Mouse (Mus musculus): ENCODE measurements around the gene BC034090. TPM values are rescaled to one million over a fixed set of nuclear protein-coding genes. Genes with fewer than 3 reads are reported as not detected.
"Not testable (repeated sequence)": the region's sequence is repeated elsewhere in the genome, so short reads cannot be mapped to it uniquely, and the experiment has no call there.

Gene BC034090
- polyA plus RNA-seq, 1 experiment, result 7.5 TPM

DNA sequence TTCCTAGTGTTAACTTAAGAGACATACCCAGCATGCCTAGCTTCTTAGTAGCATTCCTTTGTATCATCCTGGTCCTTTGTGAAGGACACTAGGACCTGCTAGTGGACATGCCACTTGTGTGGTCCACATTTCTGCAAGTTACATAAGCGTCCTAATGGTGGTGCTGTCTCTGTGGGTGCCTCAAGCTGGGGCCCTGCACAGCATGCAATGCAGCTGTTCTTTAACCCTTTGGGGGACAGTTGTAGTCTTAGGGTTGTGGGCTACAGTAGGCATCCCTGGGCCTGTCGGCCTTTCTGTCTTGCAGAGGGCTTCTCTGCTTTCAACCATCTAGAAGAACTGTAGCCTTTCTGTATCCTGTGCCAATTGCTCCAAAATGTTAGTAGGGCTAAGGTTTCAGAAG lies 43.3 kb downstream of the BC034090 start:
- H3K27ac ChIP-seq (replicated peaks; ENCODE audit: low read depth, low read length), result no peak overlapping the region
- peaks cover 15% of the 10 kb centered on the region for H3K4me1 ChIP-seq (ENCODE audit: control insufficient read depth, insufficient read depth, insufficient read length, low read length)
- H3K4me3 ChIP-seq (ENCODE audit: insufficient read depth, low read depth, low read length), result no peak overlapping the region

- Histone ChIP-seq H3K4me3 (ENCODE audit: insufficient read depth, low read depth, low read length) (no peak overlapping the region), H3K4me1 (ENCODE audit: control insufficient read depth, insufficient read depth, insufficient read length, low read length) (peaks cover 15% of the 10 kb centered on the region), H3K27ac (replicated peaks; ENCODE audit: low read depth, low read length) (no peak overlapping the region)
These were observed 44.7 kb downstream of the BC034090 start for GRCm38 (mm10) chr1:155199522-155199921.

DNA sequence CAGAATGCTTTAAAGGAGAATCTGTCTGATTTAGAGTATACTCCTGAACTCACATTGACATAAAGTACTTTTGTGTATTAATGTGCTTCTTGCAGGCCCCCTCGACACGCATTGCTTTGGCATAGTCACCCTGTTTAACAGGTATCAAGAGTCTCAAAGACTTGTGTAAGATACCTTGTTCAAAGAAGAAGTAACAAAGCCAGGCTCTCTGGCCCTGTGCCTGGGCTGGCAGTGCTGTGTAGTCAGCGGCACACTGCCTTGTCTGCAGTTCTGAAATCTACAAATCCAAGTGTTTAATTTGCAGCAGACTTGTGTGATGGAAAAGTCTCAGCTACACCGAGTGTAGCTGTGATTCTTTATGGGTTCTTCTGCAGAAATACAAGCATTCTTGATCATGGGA lies 47.6 kb downstream of the BC034090 start:
- peaks cover 5% of the 10 kb centered on the region for H3K4me1 ChIP-seq (ENCODE audit: control insufficient read depth, insufficient read depth, insufficient read length, low read length)
- no peak overlapping the region for H3K27ac ChIP-seq (replicated peaks; ENCODE audit: low read depth, low read length)
- H3K4me3 ChIP-seq (ENCODE audit: insufficient read depth, low read depth, low read length), result no peak overlapping the region

DNA sequence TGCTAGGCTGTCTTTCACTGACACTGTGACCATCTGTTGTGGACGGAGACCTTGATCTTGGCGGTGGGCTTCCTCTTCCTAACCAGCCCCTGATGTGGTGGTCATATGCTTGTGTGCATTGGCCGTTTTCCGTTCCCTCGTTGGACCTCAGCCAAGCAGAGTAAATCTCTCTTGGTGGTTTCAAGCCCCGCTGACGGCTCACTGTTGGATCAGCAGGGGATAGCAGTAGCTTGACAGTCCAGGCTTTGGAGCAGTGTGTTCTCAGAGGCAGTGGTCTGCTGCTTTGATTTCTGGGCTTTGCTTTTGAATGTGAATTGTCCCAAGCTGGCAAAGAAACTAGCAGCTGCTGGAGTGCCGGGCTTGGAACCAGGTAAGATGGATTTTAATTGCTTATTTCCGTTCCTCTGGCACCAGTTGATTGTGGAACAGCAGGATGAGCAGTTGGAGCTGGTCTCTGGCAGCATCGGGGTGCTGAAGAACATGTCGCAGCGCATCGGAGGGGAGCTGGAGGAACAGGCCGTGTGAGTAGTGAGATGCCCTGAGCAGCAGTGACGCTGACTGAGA lies 51.4 kb downstream of the BC034090 start:
- H3K4me1 ChIP-seq (ENCODE audit: control insufficient read depth, insufficient read depth, insufficient read length, low read length), result no peaks in the 10 kb centered on the region
- H3K27ac ChIP-seq (replicated peaks; ENCODE audit: low read depth, low read length), result no peak overlapping the region
- no peak overlapping the region for H3K4me3 ChIP-seq (ENCODE audit: insufficient read depth, low read depth, low read length)

DNA sequence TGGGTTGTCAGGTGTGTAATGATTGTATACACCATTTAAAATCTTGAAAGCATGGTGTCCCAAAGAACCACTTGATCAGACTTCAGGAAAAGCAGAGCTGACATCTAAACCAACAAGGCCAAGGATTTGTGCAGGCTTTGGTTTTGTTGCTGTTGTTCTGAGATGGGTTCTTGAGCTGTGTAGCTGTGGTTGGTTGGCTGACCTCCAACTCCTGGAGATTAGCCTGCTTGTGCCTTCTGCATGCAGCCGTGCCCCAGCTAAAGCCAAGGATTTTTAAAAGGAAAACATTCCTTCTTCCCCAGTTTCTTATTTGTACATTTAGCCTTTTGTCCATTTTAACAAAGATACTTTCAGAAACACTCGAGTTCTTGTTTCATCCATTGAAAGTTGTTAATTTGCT lies 52.6 kb downstream of the BC034090 start:
- H3K4me3 ChIP-seq (ENCODE audit: insufficient read depth, low read depth, low read length), result no peak overlapping the region
- H3K4me1 ChIP-seq (ENCODE audit: control insufficient read depth, insufficient read depth, insufficient read length, low read length), result no peaks in the 10 kb centered on the region
- no peak overlapping the region for H3K27ac ChIP-seq (replicated peaks; ENCODE audit: low read depth, low read length)

GRCm38 (mm10) chr1:155191219-155191618 lies 53.0 kb downstream of the BC034090 start:
- no peak overlapping the region for H3K4me3 ChIP-seq (ENCODE audit: insufficient read depth, low read depth, low read length)
- no peaks in the 10 kb centered on the region for H3K4me1 ChIP-seq (ENCODE audit: control insufficient read depth, insufficient read depth, insufficient read length, low read length)
- no peak overlapping the region for H3K27ac ChIP-seq (replicated peaks; ENCODE audit: low read depth, low read length)

GRCm38 (mm10) chr1:155188656-155189055 lies 55.6 kb downstream of the BC034090 start:
- Histone ChIP-seq H3K4me3 (ENCODE audit: insufficient read depth, low read depth, low read length) (no peak overlapping the region), H3K4me1 (ENCODE audit: control insufficient read depth, insufficient read depth, insufficient read length, low read length) (no peaks in the 10 kb centered on the region), H3K27ac (replicated peaks; ENCODE audit: low read depth, low read length) (no peak overlapping the region)

DNA sequence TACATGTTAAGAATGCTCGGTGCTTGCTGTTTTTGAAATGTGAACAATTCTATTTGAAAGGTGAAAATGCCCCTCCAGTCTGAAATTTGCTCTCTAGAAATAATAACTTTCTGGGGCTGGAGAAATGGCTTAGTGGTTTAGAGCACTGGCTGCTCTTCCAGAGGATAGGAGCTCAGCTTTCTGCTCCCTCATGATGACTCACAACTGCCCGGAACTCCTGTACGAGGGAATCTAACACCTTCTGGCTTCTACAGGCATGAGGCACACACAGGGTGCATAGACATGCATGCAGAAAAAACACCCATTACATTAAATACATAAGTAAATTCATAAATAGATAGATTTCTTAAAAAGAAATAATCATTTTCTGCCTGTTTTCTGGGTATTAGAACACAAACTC lies 60.1 kb downstream of the BC034090 start:
- no peak overlapping the region for H3K4me3 ChIP-seq (ENCODE audit: insufficient read depth, low read depth, low read length)
- H3K27ac ChIP-seq (replicated peaks; ENCODE audit: low read depth, low read length), result no peak overlapping the region
- H3K4me1 ChIP-seq (ENCODE audit: control insufficient read depth, insufficient read depth, insufficient read length, low read length), result no peaks in the 10 kb centered on the region

GRCm38 (mm10) chr1:155178192-155178924 lies 65.9 kb downstream of the BC034090 start:
- H3K4me1 ChIP-seq (ENCODE audit: control insufficient read depth, insufficient read depth, insufficient read length, low read length), result no peaks in the 10 kb centered on the region
- no peak overlapping the region for H3K4me3 ChIP-seq (ENCODE audit: insufficient read depth, low read depth, low read length)
- no peak overlapping the region for H3K27ac ChIP-seq (replicated peaks; ENCODE audit: low read depth, low read length)

GRCm38 (mm10) chr1:155174424-155174823 lies 69.8 kb downstream of the BC034090 start:
- Histone ChIP-seq H3K4me1 (ENCODE audit: control insufficient read depth, insufficient read depth, insufficient read length, low read length) (0 out of 2 replicates have a peak, but pooled peaks cover 2% of the 10 kb centered on the region), H3K27ac (replicated peaks; ENCODE audit: low read depth, low read length) (no peak overlapping the region), H3K4me3 (ENCODE audit: insufficient read depth, low read depth, low read length) (no peak overlapping the region)

- not testable (repeated sequence) for H3K4me1 ChIP-seq (ENCODE audit: control insufficient read depth, insufficient read depth, insufficient read length, low read length); H3K4me3 ChIP-seq (ENCODE audit: insufficient read depth, low read depth, low read length); H3K27ac ChIP-seq (replicated peaks; ENCODE audit: low read depth, low read length)
These were observed 70.6 kb downstream of the BC034090 start for GRCm38 (mm10) chr1:155173644-155174016.

DNA sequence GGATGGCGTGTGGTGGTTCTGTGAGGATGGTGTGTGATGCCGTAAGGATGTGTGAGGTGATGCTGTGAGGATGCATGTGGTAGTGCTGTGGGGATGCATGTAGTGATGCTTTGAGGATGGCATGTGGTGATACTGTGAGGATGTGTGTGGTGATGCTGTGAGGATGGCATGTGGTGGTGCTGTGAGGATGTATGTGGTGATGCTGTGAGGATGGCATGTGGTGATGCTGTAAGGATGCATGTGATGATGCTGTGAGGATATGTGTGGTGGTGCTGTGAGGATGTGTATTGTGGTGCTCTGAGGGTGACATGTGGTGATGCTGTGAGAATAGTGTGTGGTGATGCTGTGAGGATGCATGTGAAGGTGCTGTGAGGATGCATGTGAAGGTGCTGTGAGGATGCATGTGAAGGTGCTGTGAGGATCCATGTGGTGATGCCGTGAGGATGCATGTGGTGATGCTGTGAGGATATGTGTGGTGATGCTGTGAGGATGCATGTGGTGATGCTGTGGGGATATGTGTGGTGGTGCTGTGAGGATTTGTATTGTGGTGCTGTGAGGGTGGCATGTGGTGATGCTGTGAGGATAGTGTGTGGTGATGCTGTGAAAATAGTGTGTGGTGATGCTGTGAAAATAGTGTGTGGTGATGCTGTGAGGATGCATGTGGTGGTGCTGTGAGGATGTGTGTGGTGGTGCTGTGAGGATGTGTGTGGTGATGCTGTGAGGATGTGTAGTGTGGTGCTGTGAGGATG lies 71.2 kb downstream of the BC034090 start:
- H3K27ac ChIP-seq (replicated peaks; ENCODE audit: low read depth, low read length), result no peak overlapping the region
- no peak overlapping the region for H3K4me3 ChIP-seq (ENCODE audit: insufficient read depth, low read depth, low read length)
- peaks cover 3% of the 10 kb centered on the region; the same call in 1 of the 2 replicates for H3K4me1 ChIP-seq (ENCODE audit: control insufficient read depth, insufficient read depth, insufficient read length, low read length)

GRCm38 (mm10) chr1:155169935-155170334 lies 74.3 kb downstream of the BC034090 start:
- Histone ChIP-seq H3K4me1 (ENCODE audit: control insufficient read depth, insufficient read depth, insufficient read length, low read length) (peaks cover 14% of the 10 kb centered on the region), H3K4me3 (ENCODE audit: insufficient read depth, low read depth, low read length) (no peak overlapping the region), H3K27ac (replicated peaks; ENCODE audit: low read depth, low read length) (no peak overlapping the region)

DNA sequence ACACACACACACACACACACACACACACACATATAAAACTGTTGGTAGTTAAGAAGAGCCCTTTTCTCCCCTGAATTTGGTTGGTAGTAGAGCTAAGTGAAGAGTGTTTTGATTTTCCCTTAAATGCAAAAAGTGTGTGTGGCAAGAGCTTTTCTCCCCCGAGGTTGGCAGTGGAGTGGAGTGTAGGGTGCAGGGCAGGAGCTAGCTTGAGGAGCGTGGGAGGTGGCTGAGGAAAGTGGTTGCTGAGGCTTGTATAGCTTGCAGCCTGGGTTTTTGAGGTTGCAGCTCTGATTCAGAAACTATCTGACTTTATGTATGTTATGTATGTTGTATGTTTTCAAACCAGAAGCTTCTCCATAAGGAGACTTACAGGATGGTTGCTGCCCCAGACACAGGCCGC lies 76.8 kb downstream of the BC034090 start:
- Histone ChIP-seq H3K4me3 (ENCODE audit: insufficient read depth, low read depth, low read length) (no peak overlapping the region), H3K27ac (replicated peaks; ENCODE audit: low read depth, low read length) (no peak overlapping the region), H3K4me1 (ENCODE audit: control insufficient read depth, insufficient read depth, insufficient read length, low read length) (peaks cover 17% of the 10 kb centered on the region)
